Mouse (Mus musculus) hindbrain, embryonic 16.5 days (tissue): ENCODE measurements around the gene Cdipt. TPM values are rescaled to one million over a fixed set of nuclear protein-coding genes. Genes with fewer than 3 reads are reported as not detected.
A peak's percentile ranks its signal among the peaks of the same experiment; 100 is the strongest.

Source experiments
- ATAC-seq: fragments of 200-750 bp; cut with Nextera tagmentation; 2 replicates; pipeline ENCODE4 v1.8.0; 2017; ENCODE audit warnings: moderate TSS enrichment, moderate library complexity
- H3K27ac ChIP-seq: fragments of 300-500 bp; sonication (generic); 2 replicates; pipeline ENCODE4 v1.5.1; 2014; ENCODE audit warnings: low read depth, mild to moderate bottlenecking, control low read depth, low read length, moderate library complexity
- H3K27me3 ChIP-seq: fragments of 300-500 bp; sonication (generic); replicated peaks from 2 replicates; pipeline ENCODE4 v1.6.1; 2014; ENCODE audit warnings: low read length; ENCODE audit not compliant: control insufficient read depth, insufficient read depth
- H3K36me3 ChIP-seq: fragments of 300-500 bp; sonication (generic); 2 replicates; pipeline ENCODE4 v1.6.1; 2014; ENCODE audit warnings: mild to moderate bottlenecking, low read length, moderate library complexity, mixed read lengths; ENCODE audit not compliant: control insufficient read depth, insufficient read depth
- H3K4me1 ChIP-seq: fragments of 300-500 bp; sonication (generic); 2 replicates; pipeline ENCODE4 v1.6.1; 2014; ENCODE audit warnings: low read depth, low read length; ENCODE audit not compliant: control insufficient read depth, insufficient read depth
- H3K4me2 ChIP-seq: fragments of 300-500 bp; sonication (generic); 2 replicates; pipeline ENCODE4 v1.6.1; 2014; ENCODE audit warnings: mild to moderate bottlenecking, low read length, control low read depth, moderate library complexity
- H3K4me3 ChIP-seq: fragments of 300-500 bp; sonication (generic); 2 replicates; pipeline ENCODE4 v1.5.1; 2014; ENCODE audit warnings: mild to moderate bottlenecking, low read length, control low read depth, moderate library complexity
- H3K9ac ChIP-seq: fragments of 300-500 bp; sonication (generic); 2 replicates; pipeline ENCODE4 v1.6.1; 2014; ENCODE audit warnings: low read depth, mild to moderate bottlenecking, control low read depth, low read length, moderate library complexity
- H3K9me3 ChIP-seq: fragments of 300-500 bp; sonication (generic); 2 replicates; pipeline ENCODE4 v1.6.1; 2014; ENCODE audit warnings: mild to moderate bottlenecking, low read length, moderate library complexity; ENCODE audit not compliant: control insufficient read depth
- WGBS: fragments of 180-500 bp; shearing (Covaris S2); extraction: QIAGEN DNeasy Blood & Tissue Kit; methylation state at CpG from one replicate; pipeline ENCODE4 v1.1.7; 2014; 5-methylcytosine and 5-hydroxymethylcytosine counted together
- polyA plus RNA-seq: library from polyadenylated mRNA; unstranded; fragments of >200 nt; fragmentation: Nextera tagmentation; extraction: Ambion mirVana; gene quantifications from 2 replicates; pipeline ENCODE4 v1.2.1, GENCODE M21; 2015

Cdipt gene
- 160 and 162 TPM in 2 replicates for polyA plus RNA-seq

DNA sequence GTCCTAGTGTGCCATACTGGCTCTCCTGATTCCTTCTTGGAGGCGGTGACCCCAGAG, at the start of gene Cdipt:
TSS of gene Cdipt (plus strand) at position 22 of the 57 bp plus-strand sequence.
- H3K27ac ChIP-seq = peak within 1 kb of the TSS; percentile 97
- peak within 1 kb of the TSS; percentile 96 for H3K4me2 ChIP-seq
- WGBS = 9% methylated on average over 1 of the region's 1 CpGs
- no peaks in the 10 kb centered on the region for H3K9me3 ChIP-seq
- H3K4me3 ChIP-seq = peak within 1 kb of the TSS; percentile 99
- no peak for ATAC-seq
- H3K9ac ChIP-seq = peak within 1 kb of the TSS; percentile 99
- peaks cover 27% of the 10 kb centered on the region; the same call in 1 of the 2 replicates for H3K36me3 ChIP-seq
- H3K4me1 ChIP-seq = peaks cover 9% of the 10 kb centered on the region
- H3K27me3 ChIP-seq = no peaks in the 10 kb centered on the region

DNA sequence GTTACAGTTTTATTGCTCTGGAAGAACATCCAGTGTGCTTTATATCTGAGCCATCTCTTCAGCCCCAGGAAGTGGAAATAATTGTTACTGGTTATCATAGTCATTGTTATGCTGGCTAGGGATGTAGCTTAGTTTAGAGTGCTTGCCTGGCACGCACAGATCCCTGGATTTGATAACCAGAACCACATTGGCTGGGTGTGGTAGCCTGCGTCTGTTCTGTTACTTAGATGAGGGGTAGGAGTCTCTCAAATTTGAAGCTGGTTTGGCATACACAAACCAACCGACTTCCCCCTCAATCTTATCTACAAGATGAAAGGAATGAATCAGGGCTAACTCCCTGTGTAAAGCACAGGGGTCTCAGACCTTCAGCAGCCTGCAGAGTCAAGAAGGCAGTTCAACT, 49.4 kb upstream of the Cdipt start:
- no peak overlapping the region for H3K4me3 ChIP-seq
- H3K36me3 ChIP-seq = no peaks in the 10 kb centered on the region
- H3K27me3 ChIP-seq = no peaks in the 10 kb centered on the region
- no peak for ATAC-seq
- no peak overlapping the region for H3K9ac ChIP-seq
- WGBS = 69% methylated on average over 3 of the region's 3 CpGs
- H3K27ac ChIP-seq = no peak overlapping the region
- H3K9me3 ChIP-seq = no peaks in the 10 kb centered on the region
- H3K4me2 ChIP-seq = no peak overlapping the region
- peaks cover 6% of the 10 kb centered on the region for H3K4me1 ChIP-seq

DNA sequence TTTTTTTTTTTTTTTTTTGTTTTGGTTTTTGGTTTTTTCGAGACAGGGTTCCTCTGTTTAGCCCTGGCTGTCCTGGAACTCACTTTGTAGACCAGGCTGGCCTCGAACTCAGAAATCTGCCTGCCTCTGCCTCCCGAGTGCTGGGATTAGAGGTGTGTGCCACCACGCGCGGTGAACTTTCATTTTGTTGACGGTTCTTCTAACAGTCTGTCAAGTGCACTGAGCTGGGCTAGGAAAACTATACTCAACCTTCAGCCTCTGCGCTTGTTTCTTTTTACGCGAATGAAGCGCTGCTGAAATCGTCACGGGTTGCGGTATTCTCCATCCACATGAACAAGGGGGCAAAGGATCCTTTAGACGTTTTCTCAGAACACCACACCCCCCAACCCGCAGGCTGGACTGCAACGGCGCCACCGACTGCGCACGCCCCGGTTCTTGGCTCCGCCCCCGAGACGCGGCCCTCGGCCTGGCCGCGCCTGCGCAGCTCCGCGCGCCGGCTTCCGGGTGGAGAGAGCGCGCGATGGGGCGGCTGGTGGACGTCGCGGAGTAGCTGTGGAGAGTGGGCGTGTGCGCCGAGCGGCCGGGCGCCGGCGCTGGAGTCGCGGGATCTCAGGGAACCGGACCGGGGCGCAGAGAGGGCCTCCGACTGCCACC, 47.2 kb upstream of the Cdipt start, which contains the start of gene Kctd13:
TSS of gene Kctd13 (plus strand) at position 496 of the 654 bp plus-strand sequence.
- Histone ChIP-seq H3K4me2 (peak within 1 kb of the TSS; percentile 88), H3K9ac (peak within 1 kb of the TSS; percentile 85), H3K9me3 (no peaks in the 10 kb centered on the region), H3K27ac (peak within 1 kb of the TSS; percentile 81), H3K36me3 (no peaks in the 10 kb centered on the region), H3K27me3 (no peaks in the 10 kb centered on the region), H3K4me1 (peaks cover 6% of the 10 kb centered on the region), H3K4me3 (peak within 1 kb of the TSS; percentile 67)
- 3% methylated on average over 55 of the region's 56 CpGs for WGBS
- ATAC-seq = peak; percentile 98

DNA sequence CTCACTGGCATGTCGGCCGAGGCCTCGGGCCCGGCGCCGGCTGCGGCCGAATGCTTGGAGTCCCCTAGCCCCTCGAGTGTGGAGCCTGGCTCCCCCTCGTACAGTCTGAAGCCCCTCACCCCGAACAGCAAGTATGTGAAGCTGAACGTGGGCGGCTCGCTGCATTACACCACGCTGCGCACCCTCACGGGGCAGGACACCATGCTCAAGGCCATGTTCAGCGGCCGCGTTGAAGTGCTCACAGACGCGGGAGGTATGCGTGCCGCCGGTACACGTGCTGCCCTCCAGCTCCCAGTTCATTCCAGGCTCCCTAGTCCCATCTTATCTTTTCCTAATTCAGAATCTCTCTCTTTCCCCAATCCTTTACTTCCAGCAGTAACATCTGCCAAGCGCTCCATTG, 46.7 kb upstream of the Cdipt start:
- no peaks in the 10 kb centered on the region for H3K27me3 ChIP-seq
- H3K4me3 ChIP-seq = peak overlapping the region; percentile 67
- H3K27ac ChIP-seq = peak overlapping the region; percentile 81
- H3K4me2 ChIP-seq = peak overlapping the region; percentile 88
- peaks cover 6% of the 10 kb centered on the region for H3K4me1 ChIP-seq
- ATAC-seq = peak; percentile 78
- WGBS = under 1% methylated on average over 21 of the region's 27 CpGs
- H3K9me3 ChIP-seq = no peaks in the 10 kb centered on the region
- peak overlapping the region; percentile 85 for H3K9ac ChIP-seq
- H3K36me3 ChIP-seq = no peaks in the 10 kb centered on the region

DNA sequence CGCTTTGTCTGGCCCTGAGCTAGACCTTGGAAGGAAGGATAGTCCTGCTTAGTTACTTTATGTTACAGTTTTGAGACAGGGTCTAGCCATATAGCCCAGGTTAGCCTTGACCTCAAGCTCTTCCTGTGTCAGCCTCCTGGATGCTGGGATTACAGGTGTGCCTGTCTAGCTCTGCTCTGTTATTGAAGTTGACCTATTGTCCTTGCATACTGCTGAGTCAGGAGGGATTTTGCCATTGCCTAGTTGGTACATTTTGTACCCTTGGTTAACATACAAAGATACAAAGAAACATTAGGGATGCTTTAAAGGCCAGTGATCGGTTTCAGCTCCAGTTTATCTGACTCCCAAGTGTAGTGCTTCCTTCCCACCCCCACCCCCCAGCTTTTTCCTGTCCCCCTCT, 43.1 kb upstream of the Cdipt start:
- Histone ChIP-seq H3K4me2 (no peak overlapping the region), H3K36me3 (peaks cover 10% of the 10 kb centered on the region), H3K27ac (no peak overlapping the region), H3K4me1 (peaks cover 6% of the 10 kb centered on the region), H3K4me3 (no peak overlapping the region), H3K9me3 (peaks cover under 1% of the 10 kb centered on the region; the same call in 1 of the 2 replicates), H3K27me3 (no peaks in the 10 kb centered on the region), H3K9ac (no peak overlapping the region)
- WGBS = 88% methylated on average over 2 of the region's 2 CpGs
- ATAC-seq = no peak

DNA sequence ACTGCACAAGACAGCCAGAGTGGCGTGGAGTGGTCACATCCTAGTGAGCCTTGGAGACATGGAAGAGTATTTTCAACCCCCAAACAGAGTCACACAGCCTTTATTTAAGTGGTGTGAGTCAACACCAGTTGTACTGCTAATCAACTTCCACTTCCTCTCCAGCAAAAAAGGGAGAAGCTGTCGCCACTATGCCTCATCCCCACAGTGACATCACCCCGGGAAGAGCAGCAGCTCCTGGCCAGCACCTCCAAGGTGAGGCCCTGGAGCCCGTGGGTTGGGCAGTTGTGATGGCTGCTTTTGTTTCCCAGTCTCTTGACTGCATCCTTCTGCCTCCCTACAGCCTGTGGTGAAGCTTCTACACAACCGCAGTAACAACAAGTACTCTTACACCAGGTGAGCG, 34.5 kb upstream of the Cdipt start:
- Histone ChIP-seq H3K4me1 (no peaks in the 10 kb centered on the region), H3K4me3 (no peak overlapping the region), H3K4me2 (no peak overlapping the region), H3K36me3 (peaks cover 30% of the 10 kb centered on the region), H3K9ac (no peak overlapping the region), H3K9me3 (peaks cover 2% of the 10 kb centered on the region; the same call in 1 of the 2 replicates), H3K27ac (no peak overlapping the region), H3K27me3 (no peaks in the 10 kb centered on the region)
- no peak for ATAC-seq
- 51% methylated on average over 6 of the region's 6 CpGs for WGBS

DNA sequence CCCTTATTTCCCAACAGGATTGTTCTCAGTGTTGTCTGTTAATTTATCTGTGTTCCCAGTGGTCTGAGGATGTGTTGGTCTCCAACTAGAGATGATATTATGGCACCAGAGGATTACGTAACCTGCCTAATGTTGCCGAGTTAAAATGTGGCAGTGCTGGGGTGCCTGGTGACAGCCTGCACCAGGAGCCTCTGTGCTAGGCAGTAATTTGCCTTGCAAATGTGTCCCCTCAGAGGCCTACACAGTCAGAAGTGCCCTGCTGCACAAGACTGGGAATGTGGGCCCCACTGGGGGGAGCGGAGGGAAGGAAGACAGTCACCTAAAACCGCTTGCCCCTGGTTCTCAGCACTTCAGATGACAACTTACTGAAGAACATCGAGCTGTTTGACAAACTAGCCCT, 33.9 kb upstream of the Cdipt start:
- Histone ChIP-seq H3K4me1 (no peaks in the 10 kb centered on the region; the same call in 1 of the 2 replicates), H3K4me3 (no peak overlapping the region), H3K36me3 (peaks cover 27% of the 10 kb centered on the region), H3K4me2 (no peak overlapping the region), H3K9me3 (peaks cover 2% of the 10 kb centered on the region; the same call in 1 of the 2 replicates), H3K9ac (no peak overlapping the region), H3K27me3 (no peaks in the 10 kb centered on the region), H3K27ac (no peak overlapping the region)
- no peak for ATAC-seq
- 44% methylated on average over 5 of the region's 5 CpGs for WGBS

DNA sequence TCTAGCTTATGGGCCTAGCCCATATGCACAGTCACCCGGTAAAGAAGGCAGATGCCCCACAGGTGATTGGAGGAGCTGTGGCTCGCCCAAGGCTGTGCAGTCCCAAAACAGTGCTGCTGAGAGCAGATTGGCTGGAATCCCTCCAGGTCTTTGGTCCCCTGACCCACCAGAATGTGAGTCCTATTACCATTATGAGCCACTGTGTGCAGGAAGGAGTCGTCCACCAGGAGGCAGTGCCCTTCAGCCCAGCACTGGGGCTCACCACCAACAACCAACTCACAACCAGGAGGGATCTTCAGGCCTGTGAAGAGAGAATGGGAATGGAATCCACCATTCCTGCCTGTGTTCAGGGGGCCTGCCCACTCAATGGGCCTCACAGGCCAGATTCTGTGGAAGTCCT, 29.2 kb upstream of the Cdipt start:
- Histone ChIP-seq H3K9ac (no peak overlapping the region), H3K4me1 (peaks cover 13% of the 10 kb centered on the region), H3K4me2 (no peak overlapping the region), H3K36me3 (peaks cover 18% of the 10 kb centered on the region), H3K27ac (no peak overlapping the region), H3K9me3 (no peaks in the 10 kb centered on the region), H3K4me3 (no peak overlapping the region), H3K27me3 (no peaks in the 10 kb centered on the region)
- WGBS = 46% methylated on average over 3 of the region's 3 CpGs
- no peak for ATAC-seq

DNA sequence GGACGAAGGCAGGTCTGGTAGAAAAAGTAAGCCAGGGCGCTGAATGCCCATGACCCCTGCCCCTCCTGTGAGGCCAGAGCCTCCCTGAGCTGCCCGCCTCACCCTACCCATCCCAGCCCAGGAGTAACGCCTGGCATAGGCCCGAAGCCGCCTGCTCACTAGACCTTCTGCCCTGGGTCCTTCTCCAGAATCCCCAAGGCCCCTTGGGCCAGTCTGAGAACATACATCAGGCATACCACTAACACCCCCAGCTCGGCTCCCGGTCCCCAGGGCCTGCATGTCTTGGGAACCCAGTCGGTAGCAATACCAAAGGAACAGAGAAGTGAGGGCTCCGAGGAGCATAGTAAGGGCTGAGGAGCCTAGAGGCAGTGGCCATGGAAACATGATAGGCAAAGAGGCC, 27.1 kb upstream of the Cdipt start:
- Histone ChIP-seq H3K9me3 (no peaks in the 10 kb centered on the region), H3K4me1 (peaks cover 28% of the 10 kb centered on the region), H3K4me2 (peak overlapping the region; percentile 93), H3K27me3 (no peaks in the 10 kb centered on the region), H3K36me3 (peaks cover 9% of the 10 kb centered on the region), H3K4me3 (peak overlapping the region; percentile 70), H3K9ac (peak overlapping the region; percentile 78), H3K27ac (peak overlapping the region; percentile 93)
- ATAC-seq = no peak
- 78% methylated on average over 10 of the region's 10 CpGs for WGBS

DNA sequence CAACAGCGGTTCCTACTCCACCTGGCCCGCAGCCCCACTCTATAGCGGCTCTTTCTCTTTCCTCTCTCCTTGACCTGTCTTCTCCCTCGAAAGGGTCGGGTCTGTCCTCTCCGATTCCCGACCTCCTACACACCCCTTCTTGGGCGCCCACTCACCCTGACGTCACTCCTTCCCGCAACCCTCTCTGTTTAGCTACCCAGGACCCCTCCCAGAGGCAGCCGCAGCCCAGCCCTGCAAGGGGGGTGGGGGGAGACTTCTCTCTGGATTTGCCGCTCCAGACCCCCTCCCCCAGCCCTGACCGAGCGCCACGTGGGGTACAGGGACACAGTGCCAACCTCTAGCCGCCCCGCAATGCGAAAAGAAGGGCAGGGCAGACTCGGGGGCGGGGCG, 26.3 kb upstream of the Cdipt start, which contains the start of gene Asphd1:
TSS of gene Asphd1 (minus strand) at position 180 of the 390 bp plus-strand sequence.
- H3K27me3 ChIP-seq = no peaks in the 10 kb centered on the region
- no peaks in the 10 kb centered on the region for H3K9me3 ChIP-seq
- H3K4me3 ChIP-seq = peak within 1 kb of the TSS; percentile 70
- peaks cover 6% of the 10 kb centered on the region for H3K36me3 ChIP-seq
- peak within 1 kb of the TSS; percentile 93 for H3K4me2 ChIP-seq
- peak within 1 kb of the TSS; percentile 93 for H3K27ac ChIP-seq
- H3K9ac ChIP-seq = peak within 1 kb of the TSS; percentile 78
- ATAC-seq = peak; percentile 70
- H3K4me1 ChIP-seq = peaks cover 28% of the 10 kb centered on the region
- under 1% methylated on average over 21 of the region's 21 CpGs for WGBS
